7 mouse cellular contexts compared by ENCODE assay signal in the genomic region with DNA sequence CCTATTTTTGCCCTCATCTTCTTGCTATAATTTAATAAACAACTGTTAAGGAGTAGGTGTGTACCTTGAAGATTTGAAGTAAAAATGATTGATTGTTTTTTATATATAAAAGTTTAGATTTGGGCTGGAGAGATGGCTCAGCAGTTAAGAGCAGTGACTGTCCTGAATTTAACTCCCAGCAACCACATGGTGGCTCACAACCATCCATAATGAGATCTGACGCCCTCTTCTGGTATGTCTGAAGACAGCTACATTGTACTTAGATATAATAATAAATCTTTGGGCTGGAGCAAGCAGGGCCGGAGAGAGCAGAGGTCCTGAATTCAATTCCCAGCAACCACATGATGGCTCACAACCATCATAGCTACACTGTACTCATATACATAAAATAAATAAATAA. TPM values are rescaled to one million over a fixed set of nuclear protein-coding genes. Genes with fewer than 3 reads are reported as not detected.
DNase-seq lines count a peak whose midpoint lies in the region; ATAC-seq and TF ChIP-seq lines count a peak whose summit lies in the region.
"Not testable (repeated sequence)": the region's sequence is repeated elsewhere in the genome, so short reads cannot be mapped to it uniquely, and the experiment has no call there.

No protein-coding gene starts in this region.

- H3K4me2 ChIP-seq in intestine, postnatal 0 days (replicated peaks; ENCODE audit: low read depth); liver, embryonic 14.5 days (ENCODE audit: low read depth); lung, postnatal 0 days (replicated peaks; ENCODE audit: low read depth, low read length): not testable (repeated sequence)

- peak; percentile 17 for DNase-seq in R1 (ENCODE audit: low read depth, low spot score)
- DNase-seq in heart, adult 11 months, result peak; percentile 15
- not testable (repeated sequence) for DNase-seq in liver, embryonic 14.5 days (ENCODE audit: low read depth in 3 of 3, low spot score in 3 of 3); lung, postnatal 0 days (ENCODE audit: low spot score)
- DNase-seq in retina, embryonic 14.5 days (ENCODE audit: low spot score), result peak; percentile 24

- not testable (repeated sequence) for TF ChIP-seq EP300 in liver, embryonic 14.5 days (IDR thresholded peaks at IDR 0.05; ENCODE audit: low read depth); lung, postnatal 0 days (IDR thresholded peaks at IDR 0.05)

- H3K27me3 ChIP-seq in E14TG2a.4 (ENCODE audit: insufficient read depth, low read length); intestine, postnatal 0 days (replicated peaks; ENCODE audit: control insufficient read depth, insufficient read depth, low read length); liver, embryonic 14.5 days (ENCODE audit: control insufficient read depth, insufficient read depth, low read length); lung, postnatal 0 days (replicated peaks; ENCODE audit: insufficient read depth, low read length): not testable (repeated sequence)

- WGBS in intestine, postnatal 0 days, result 58% methylated on average over 2 of the region's 2 CpGs
- 51% methylated on average over 2 of the region's 2 CpGs for WGBS in liver, embryonic 14.5 days (ENCODE audit: insufficient replicate concordance)
- WGBS in lung, postnatal 0 days, result 49% methylated on average over 2 of the region's 2 CpGs

- not testable (repeated sequence) for H3K27ac ChIP-seq in intestine, postnatal 0 days (ENCODE audit: low read depth, low read length); liver, embryonic 14.5 days; lung, postnatal 0 days (ENCODE audit: low read length)

- H3K4me1 ChIP-seq in E14TG2a.4 (replicated peaks; ENCODE audit: low read depth, low read length); intestine, postnatal 0 days (replicated peaks; ENCODE audit: control insufficient read depth, insufficient read depth, low read length); liver, embryonic 14.5 days (replicated peaks; ENCODE audit: control insufficient read depth in 2 of 2, insufficient read depth in 2 of 2, low read length in 1 of 2); lung, postnatal 0 days (ENCODE audit: insufficient read depth, low read depth, low read length): not testable (repeated sequence)

- not testable (repeated sequence) for H3K4me3 ChIP-seq in E14TG2a.4 (replicated peaks; ENCODE audit: low read length); intestine, postnatal 0 days (ENCODE audit: low read depth, low read length); liver, embryonic 14.5 days (ENCODE audit: insufficient read depth in 1 of 2, low read depth in 2 of 2, low read length in 2 of 2); lung, postnatal 0 days (ENCODE audit: low read depth, low read length)

- not testable (repeated sequence) for ATAC-seq in intestine, postnatal 0 days; liver, embryonic 14.5 days (ENCODE audit: insufficient read depth); lung, postnatal 0 days

- H3K9ac ChIP-seq in intestine, postnatal 0 days (ENCODE audit: low read depth, low read length); liver, embryonic 14.5 days (replicated peaks); lung, postnatal 0 days (replicated peaks; ENCODE audit: low read depth): not testable (repeated sequence)

- peak; percentile 32 for TF ChIP-seq CTCF in E14TG2a.4 (conservative IDR thresholded peaks at IDR 0.05; ENCODE audit: low read length)
- TF ChIP-seq CTCF in intestine, postnatal 0 days (IDR thresholded peaks at IDR 0.05; ENCODE audit: low read depth), result peak; percentile 43
- TF ChIP-seq CTCF in liver, embryonic 14.5 days (IDR thresholded peaks at IDR 0.05; ENCODE audit: low read depth), result peak; percentile 30; the same call in 1 of the 2 replicates
- peak; percentile 34 for TF ChIP-seq CTCF in lung, postnatal 0 days (IDR thresholded peaks at IDR 0.05)

- peaks cover 80% of the 10 kb centered on the region for H3K36me3 ChIP-seq in E14TG2a.4 (ENCODE audit: insufficient read depth, low read length)
- peaks cover 42% of the 10 kb centered on the region for H3K36me3 ChIP-seq in intestine, postnatal 0 days (ENCODE audit: control insufficient read depth, insufficient read depth)
- not testable (repeated sequence) for H3K36me3 ChIP-seq in liver, embryonic 14.5 days (replicated peaks; ENCODE audit: control insufficient read depth, insufficient read depth, low read depth); lung, postnatal 0 days (ENCODE audit: insufficient read depth, low read length)

- peaks cover 22% of the 10 kb centered on the region for H3K9me3 ChIP-seq in E14TG2a.4 (ENCODE audit: low read length)
- H3K9me3 ChIP-seq in intestine, postnatal 0 days (ENCODE audit: control insufficient read depth); liver, embryonic 14.5 days (ENCODE audit: control insufficient read depth, low read length); lung, postnatal 0 days (ENCODE audit: low read length): not testable (repeated sequence)

RNA-seq across cellular contexts. Expression of gene Parn, which starts 29.8 kb away (rescaled TPM):
- 15.4 and 17.4 TPM in 2 replicates for polyA plus RNA-seq in intestine, postnatal 0 days (2015; fragmentation: Nextera tagmentation; extraction: Ambion mirVana)
- 5.4 and 7.1 TPM in 2 replicates for polyA plus RNA-seq in liver, embryonic 14.5 days (2012; rRNA removed)
- polyA plus RNA-seq in liver, embryonic 14.5 days (2014; fragmentation: Nextera tagmentation; extraction: Ambion mirVana), result 12.9 and 16.9 TPM in 2 replicates
- 25.0 and 28.5 TPM in 2 replicates for polyA plus RNA-seq in lung, postnatal 0 days (2015; fragmentation: Nextera tagmentation; extraction: Ambion mirVana)

RNA-seq across cellular contexts. Expression of gene Bfar, which starts 33.5 kb away (rescaled TPM):
- 19.4 and 21.1 TPM in 2 replicates for polyA plus RNA-seq in intestine, postnatal 0 days (2015; fragmentation: Nextera tagmentation; extraction: Ambion mirVana)
- polyA plus RNA-seq in liver, embryonic 14.5 days (2012; rRNA removed), result 7.4 and 11.0 TPM in 2 replicates
- 9.6 and 10.3 TPM in 2 replicates for polyA plus RNA-seq in liver, embryonic 14.5 days (2014; fragmentation: Nextera tagmentation; extraction: Ambion mirVana)
- 33.3 and 33.4 TPM in 2 replicates for polyA plus RNA-seq in lung, postnatal 0 days (2015; fragmentation: Nextera tagmentation; extraction: Ambion mirVana)

RNA-seq across cellular contexts. Expression of gene 3110001I22Rik, which starts 33.5 kb away (rescaled TPM):
- 2.5 and 2.7 TPM in 2 replicates for polyA plus RNA-seq in intestine, postnatal 0 days (2015; fragmentation: Nextera tagmentation; extraction: Ambion mirVana)
- polyA plus RNA-seq in liver, embryonic 14.5 days (2012; rRNA removed), result 1.3 and 1.7 TPM in 2 replicates
- polyA plus RNA-seq in liver, embryonic 14.5 days (2014; fragmentation: Nextera tagmentation; extraction: Ambion mirVana), result 2.2 and 2.3 TPM in 2 replicates
- polyA plus RNA-seq in lung, postnatal 0 days (2015; fragmentation: Nextera tagmentation; extraction: Ambion mirVana), result 2.8 and 3.1 TPM in 2 replicates
